Mouse (Mus musculus): Measurements from ENCODE around the gene Bhlhe41. TPM values are rescaled to one million over a fixed set of nuclear protein-coding genes. Genes with fewer than 3 reads are reported as not detected.

Bhlhe41 gene
- polyA plus RNA-seq, 1 experiment: 15.6 TPM

GRCm38 (mm10) chr6:145893366-145894021, 28.1 kb upstream of the Bhlhe41 start:
- H3K79me2 ChIP-seq (ENCODE audit: control insufficient read depth, insufficient read depth): no peaks in the 10 kb centered on the region
- no peak overlapping the region for H3ac ChIP-seq (ENCODE audit: control insufficient read depth, insufficient read length)
- H3K27me3 ChIP-seq (ENCODE audit: control insufficient read depth, insufficient read depth, insufficient read length): no peaks in the 10 kb centered on the region
- no peaks in the 10 kb centered on the region for H3K36me3 ChIP-seq (ENCODE audit: control insufficient read depth, insufficient read depth)
- H3K4me2 ChIP-seq (ENCODE audit: low read depth): no peak overlapping the region
- no peak overlapping the region for H3K4me3 ChIP-seq
- TF ChIP-seq MYOD1 (IDR thresholded peaks at IDR 0.05; ENCODE audit: control insufficient read depth in 1 of 3, insufficient read length in 2 of 3, low read depth in 2 of 3): no peak

DNA sequence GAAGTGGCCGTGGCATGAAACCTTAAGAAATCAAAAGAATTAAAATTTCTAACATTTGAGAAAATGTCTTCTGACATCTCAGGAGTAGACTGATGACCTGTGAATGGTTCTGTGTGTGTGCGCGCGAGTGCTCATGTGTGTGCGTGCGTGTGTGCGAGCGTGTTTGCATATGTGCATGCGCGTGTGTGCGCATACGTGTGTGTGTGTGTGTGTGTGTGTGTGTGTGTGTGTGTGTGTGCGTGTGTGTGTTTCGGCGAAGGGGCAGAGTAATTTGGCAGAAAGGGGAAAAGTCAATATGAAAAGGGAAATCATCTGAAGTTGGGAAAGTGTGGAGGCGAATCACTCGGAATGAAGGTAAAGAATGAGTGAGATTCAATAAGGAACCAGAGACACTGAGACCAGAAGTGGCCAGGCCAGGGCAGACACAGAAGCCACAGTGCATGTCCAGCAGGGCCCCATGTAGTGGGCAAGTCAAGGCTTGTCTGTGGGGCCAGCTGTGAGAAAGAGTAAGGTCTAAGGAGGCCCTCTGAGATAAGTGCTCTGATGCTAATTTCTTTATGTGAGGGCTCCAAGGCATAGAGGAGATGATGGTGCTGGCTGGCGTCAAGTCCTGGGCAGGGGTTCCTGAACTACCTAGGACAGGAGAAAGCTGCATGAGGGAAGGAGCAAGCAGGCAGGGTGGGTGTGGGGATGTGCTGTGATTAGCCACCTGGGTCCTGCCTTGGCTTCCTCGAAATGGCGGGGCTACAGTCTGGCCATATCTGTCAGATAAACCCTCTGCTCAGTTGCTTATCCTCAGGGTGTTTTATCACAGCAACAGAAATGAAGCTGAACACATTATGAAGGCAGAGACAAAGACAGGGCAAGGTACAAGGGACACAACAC, 27.3 kb upstream of the Bhlhe41 start:
- TF ChIP-seq TCF12 (IDR thresholded peaks at IDR 0.05; ENCODE audit: insufficient read depth, poor library complexity, severe bottlenecking) (no peak), USF1 (IDR thresholded peaks at IDR 0.05; ENCODE audit: low read depth) (no peak), MAX (IDR thresholded peaks at IDR 0.05; ENCODE audit: low read depth) (no peak), MYOG (IDR thresholded peaks at IDR 0.05; ENCODE audit: control insufficient read depth in 1 of 3, insufficient read depth in 1 of 3, insufficient read length in 2 of 3, low read depth in 2 of 3) (no peak), POLR2A (IDR thresholded peaks at IDR 0.05; ENCODE audit: insufficient read length, low read depth) (no peak), TCF3 (IDR thresholded peaks at IDR 0.05; ENCODE audit: insufficient read length, low read depth) (no peak), E2F4 (IDR thresholded peaks at IDR 0.05; ENCODE audit: insufficient read depth) (no peak), MYOD1 (IDR thresholded peaks at IDR 0.05; ENCODE audit: control insufficient read depth in 1 of 3, insufficient read length in 2 of 3, low read depth in 2 of 3) (no peak), REST (IDR thresholded peaks at IDR 0.05; ENCODE audit: insufficient read depth, insufficient read length) (no peak), CEBPB (IDR thresholded peaks at IDR 0.05; ENCODE audit: insufficient read depth, poor library complexity, severe bottlenecking) (no peak), POLR2AphosphoS2 (IDR thresholded peaks at IDR 0.05; ENCODE audit: insufficient read length, low read depth) (no peak), SRF (IDR thresholded peaks at IDR 0.05; ENCODE audit: control insufficient read depth, insufficient read length, low read depth) (no peak)
- no peaks in the 10 kb centered on the region for H3K36me3 ChIP-seq (ENCODE audit: control insufficient read depth, insufficient read depth)
- no peaks in the 10 kb centered on the region for H3K79me2 ChIP-seq (ENCODE audit: control insufficient read depth, insufficient read depth)
- H3K4me2 ChIP-seq (ENCODE audit: low read depth): no peak overlapping the region
- no peak overlapping the region for H3ac ChIP-seq (ENCODE audit: control insufficient read depth, insufficient read length)
- H3K27me3 ChIP-seq (ENCODE audit: control insufficient read depth, insufficient read depth, insufficient read length): no peaks in the 10 kb centered on the region
- H3K4me3 ChIP-seq: no peak overlapping the region

- Histone ChIP-seq H3K4me3 (no peak overlapping the region), H3K27me3 (ENCODE audit: control insufficient read depth, insufficient read depth, insufficient read length) (no peaks in the 10 kb centered on the region), H3K36me3 (ENCODE audit: control insufficient read depth, insufficient read depth) (no peaks in the 10 kb centered on the region), H3K79me2 (ENCODE audit: control insufficient read depth, insufficient read depth) (no peaks in the 10 kb centered on the region), H3ac (ENCODE audit: control insufficient read depth, insufficient read length) (no peak overlapping the region), H3K4me2 (ENCODE audit: low read depth) (no peak overlapping the region)
- TF ChIP-seq MAX (IDR thresholded peaks at IDR 0.05; ENCODE audit: low read depth) (no peak), TCF3 (IDR thresholded peaks at IDR 0.05; ENCODE audit: insufficient read length, low read depth) (no peak), SRF (IDR thresholded peaks at IDR 0.05; ENCODE audit: control insufficient read depth, insufficient read length, low read depth) (no peak), MYOG (IDR thresholded peaks at IDR 0.05; ENCODE audit: control insufficient read depth in 1 of 3, insufficient read depth in 1 of 3, insufficient read length in 2 of 3, low read depth in 2 of 3) (no peak), CEBPB (IDR thresholded peaks at IDR 0.05; ENCODE audit: insufficient read depth, poor library complexity, severe bottlenecking) (no peak), MYOD1 (IDR thresholded peaks at IDR 0.05; ENCODE audit: control insufficient read depth in 1 of 3, insufficient read length in 2 of 3, low read depth in 2 of 3) (no peak), E2F4 (IDR thresholded peaks at IDR 0.05; ENCODE audit: insufficient read depth) (no peak), REST (IDR thresholded peaks at IDR 0.05; ENCODE audit: insufficient read depth, insufficient read length) (no peak), POLR2AphosphoS2 (IDR thresholded peaks at IDR 0.05; ENCODE audit: insufficient read length, low read depth) (no peak)
Observed at GRCm38 (mm10) chr6:145891951-145892350, 26.6 kb upstream of the Bhlhe41 start.

GRCm38 (mm10) chr6:145887719-145888118, 22.4 kb upstream of the Bhlhe41 start:
- Histone ChIP-seq H3K4me3 (no peak overlapping the region), H3K36me3 (ENCODE audit: control insufficient read depth, insufficient read depth) (no peaks in the 10 kb centered on the region), H3K79me2 (ENCODE audit: control insufficient read depth, insufficient read depth) (no peaks in the 10 kb centered on the region), H3ac (ENCODE audit: control insufficient read depth, insufficient read length) (no peak overlapping the region), H3K4me2 (ENCODE audit: low read depth) (no peak overlapping the region), H3K27me3 (ENCODE audit: control insufficient read depth, insufficient read depth, insufficient read length) (no peaks in the 10 kb centered on the region)
- no peak for TF ChIP-seq POLR2AphosphoS2 (IDR thresholded peaks at IDR 0.05; ENCODE audit: insufficient read length, low read depth)
- no peak for TF ChIP-seq CEBPB (IDR thresholded peaks at IDR 0.05; ENCODE audit: insufficient read depth, poor library complexity, severe bottlenecking)
- TF ChIP-seq REST (IDR thresholded peaks at IDR 0.05; ENCODE audit: insufficient read depth, insufficient read length): no peak
- no peak for TF ChIP-seq TCF3 (IDR thresholded peaks at IDR 0.05; ENCODE audit: insufficient read length, low read depth)
- TF ChIP-seq MYOD1 (IDR thresholded peaks at IDR 0.05; ENCODE audit: control insufficient read depth in 1 of 3, insufficient read length in 2 of 3, low read depth in 2 of 3): no peak
- TF ChIP-seq SRF (IDR thresholded peaks at IDR 0.05; ENCODE audit: control insufficient read depth, insufficient read length, low read depth): no peak
- TF ChIP-seq POLR2A (IDR thresholded peaks at IDR 0.05; ENCODE audit: insufficient read length, low read depth): no peak
- TF ChIP-seq MYOG (IDR thresholded peaks at IDR 0.05; ENCODE audit: control insufficient read depth in 1 of 3, insufficient read depth in 1 of 3, insufficient read length in 2 of 3, low read depth in 2 of 3): no peak
- no peak for TF ChIP-seq USF1 (IDR thresholded peaks at IDR 0.05; ENCODE audit: low read depth)
- no peak for TF ChIP-seq MAX (IDR thresholded peaks at IDR 0.05; ENCODE audit: low read depth)
- TF ChIP-seq E2F4 (IDR thresholded peaks at IDR 0.05; ENCODE audit: insufficient read depth): no peak
- no peak for TF ChIP-seq TCF12 (IDR thresholded peaks at IDR 0.05; ENCODE audit: insufficient read depth, poor library complexity, severe bottlenecking)

All from myocyte (in vitro differentiated cells).